Mouse (Mus musculus): ENCODE data around the gene Kbtbd3.

- TF ChIP-seq GATA1 (IDR thresholded peaks at IDR 0.05; ENCODE audit: low read length): no peak
- no peak for TF ChIP-seq TAL1 (IDR thresholded peaks at IDR 0.05; ENCODE audit: low read length)
Measured at GRCm38 (mm10) chr9:4308628-4309350, 844 bp upstream of the Kbtbd3 start.
